Mouse (Mus musculus): ENCODE measurements around the gene Bsn.

The Bsn gene

GRCm38 (mm10) chr9:108093586-108093985 is 96.6 kb downstream of the Bsn start:
- no peak for DNase-seq (ENCODE audit: low spot score in 2 of 2)

- no peak for DNase-seq (ENCODE audit: low spot score in 2 of 2)
Observed at GRCm38 (mm10) chr9:108090611-108091120, 99.5 kb downstream of the Bsn start.

- no peak for DNase-seq (ENCODE audit: low spot score in 2 of 2)
Observed at GRCm38 (mm10) chr9:108085261-108085660, 104.9 kb downstream of the Bsn start.

- DNase-seq (ENCODE audit: low spot score in 2 of 2), result no peak
Observed at GRCm38 (mm10) chr9:108083561-108083960, 106.6 kb downstream of the Bsn start.

GRCm38 (mm10) chr9:108082988-108083431 is 107.2 kb downstream of the Bsn start, which contains the start of gene Rnf123:
Gene Rnf123, minus strand, starts transcription at chr9:108083346.
- no peak for DNase-seq (ENCODE audit: low spot score in 2 of 2)

- no peak for DNase-seq (ENCODE audit: low spot score in 2 of 2)
Observed at GRCm38 (mm10) chr9:108082549-108082948, 107.6 kb downstream of the Bsn start.

GRCm38 (mm10) chr9:108080168-108080567 is 110.0 kb downstream of the Bsn start, which contains the start of gene Mst1:
Gene Mst1, plus strand, starts transcription at chr9:108080436.
- DNase-seq (ENCODE audit: low spot score in 2 of 2), result no peak

GRCm38 (mm10) chr9:108073141-108073930 is 116.8 kb downstream of the Bsn start:
- peak in 1 of 2 experiments; percentile 44 for DNase-seq (ENCODE audit: low spot score in 2 of 2)

GRCm38 (mm10) chr9:108072481-108072924 is 117.7 kb downstream of the Bsn start:
- DNase-seq (ENCODE audit: low spot score in 2 of 2), result no peak

- no peak for DNase-seq (ENCODE audit: low spot score in 2 of 2)
Observed at GRCm38 (mm10) chr9:108071801-108072200, 118.4 kb downstream of the Bsn start.

GRCm38 (mm10) chr9:108069529-108069928 is 120.7 kb downstream of the Bsn start:
- DNase-seq (ENCODE audit: low spot score in 2 of 2), result no peak

GRCm38 (mm10) chr9:108069007-108069406 is 121.2 kb downstream of the Bsn start:
- DNase-seq (ENCODE audit: low spot score in 2 of 2), result no peak

GRCm38 (mm10) chr9:108067900-108068299 is 122.3 kb downstream of the Bsn start:
- DNase-seq (ENCODE audit: low spot score in 2 of 2), result peak; percentile 59 to 87

GRCm38 (mm10) chr9:108067199-108067598 is 123.0 kb downstream of the Bsn start:
- DNase-seq (ENCODE audit: low spot score in 2 of 2), result no peak

GRCm38 (mm10) chr9:108065491-108066011 is 124.6 kb downstream of the Bsn start:
- peak in 1 of 2 experiments; percentile 53 for DNase-seq (ENCODE audit: low spot score in 2 of 2)

- DNase-seq (ENCODE audit: low spot score in 2 of 2), result no peak
Observed at GRCm38 (mm10) chr9:108063361-108063760, 126.8 kb downstream of the Bsn start.

GRCm38 (mm10) chr9:108062142-108062541 is 128.0 kb downstream of the Bsn start:
- no peak for DNase-seq (ENCODE audit: low spot score in 2 of 2)

- no peak for DNase-seq (ENCODE audit: low spot score in 2 of 2)
Observed at GRCm38 (mm10) chr9:108058291-108058690, 131.9 kb downstream of the Bsn start.

- peak in 1 of 2 experiments; percentile 51 for DNase-seq (ENCODE audit: low spot score in 2 of 2)
Observed at GRCm38 (mm10) chr9:108057262-108057562, 133.0 kb downstream of the Bsn start.

- no peak for DNase-seq (ENCODE audit: low spot score in 2 of 2)
Observed at GRCm38 (mm10) chr9:108056361-108057261, 133.6 kb downstream of the Bsn start.

- no peak for DNase-seq (ENCODE audit: low spot score in 2 of 2)
Observed at GRCm38 (mm10) chr9:108055661-108056237, 134.4 kb downstream of the Bsn start.

- DNase-seq (ENCODE audit: low spot score in 2 of 2), result no peak
Observed at GRCm38 (mm10) chr9:108055061-108055460, 135.1 kb downstream of the Bsn start.
